8 mouse cellular contexts compared by ENCODE assay signal in genomic region chr9:31610212-31610611, GRCm38 (mm10).
DNase-seq lines count a peak whose midpoint lies in the region; ATAC-seq lines count a peak whose summit lies in the region.

No protein-coding gene starts in this region.

- no peaks in the 10 kb centered on the region for H3K36me3 ChIP-seq in heart, embryonic 11.5 days (ENCODE audit: control insufficient read depth, insufficient read depth, low read length)
- H3K36me3 ChIP-seq in embryonic facial prominence, embryonic 10.5 days (replicated peaks): no peaks in the 10 kb centered on the region
- no peaks in the 10 kb centered on the region for H3K36me3 ChIP-seq in lung, embryonic 15.5 days
- no peaks in the 10 kb centered on the region for H3K36me3 ChIP-seq in midbrain, embryonic 16.5 days (ENCODE audit: control insufficient read depth, insufficient read depth, low read length)

- no peaks in the 10 kb centered on the region for H3K4me1 ChIP-seq in heart, embryonic 11.5 days (ENCODE audit: control insufficient read depth, insufficient read depth, low read length)
- H3K4me1 ChIP-seq in embryonic facial prominence, embryonic 10.5 days: peaks cover 11% of the 10 kb centered on the region
- H3K4me1 ChIP-seq in lung, embryonic 15.5 days: peaks cover 12% of the 10 kb centered on the region
- no peaks in the 10 kb centered on the region for H3K4me1 ChIP-seq in midbrain, embryonic 16.5 days (ENCODE audit: control insufficient read depth, insufficient read depth, low read length)

- H3K27ac ChIP-seq in heart, embryonic 11.5 days (ENCODE audit: low read depth, low read length): no peak overlapping the region
- no peak overlapping the region for H3K27ac ChIP-seq in embryonic facial prominence, embryonic 10.5 days (replicated peaks)
- H3K27ac ChIP-seq in lung, embryonic 15.5 days: no peak overlapping the region
- no peak overlapping the region for H3K27ac ChIP-seq in midbrain, embryonic 16.5 days (ENCODE audit: low read length)

- no peak overlapping the region for H3K9ac ChIP-seq in heart, embryonic 11.5 days (ENCODE audit: low read depth, low read length)
- no peak overlapping the region for H3K9ac ChIP-seq in lung, embryonic 15.5 days
- no peak overlapping the region for H3K9ac ChIP-seq in midbrain, embryonic 16.5 days (ENCODE audit: low read depth, low read length)

- peak; percentile 6 to 22 for DNase-seq in heart, postnatal 14 days
- DNase-seq in urinary bladder, postnatal 14 days (ENCODE audit: low spot score): peak; percentile 29
- DNase-seq in urinary bladder, postnatal 10 days (ENCODE audit: low spot score): no peak
- DNase-seq in embryonic facial prominence, embryonic 10.5 days (ENCODE audit: low spot score): peak; percentile 42

- H3K9me3 ChIP-seq in heart, embryonic 11.5 days (replicated peaks; ENCODE audit: control insufficient read depth, low read length): no peaks in the 10 kb centered on the region
- no peaks in the 10 kb centered on the region for H3K9me3 ChIP-seq in embryonic facial prominence, embryonic 10.5 days
- H3K9me3 ChIP-seq in lung, embryonic 15.5 days: no peaks in the 10 kb centered on the region
- H3K9me3 ChIP-seq in midbrain, embryonic 16.5 days (replicated peaks; ENCODE audit: control insufficient read depth, low read length, poor library complexity, severe bottlenecking): no peaks in the 10 kb centered on the region

- ATAC-seq in heart, embryonic 11.5 days (replicated peaks; ENCODE audit: insufficient number of reproducible peaks, low FRiP score, low TSS enrichment): no peak
- ATAC-seq in lung, embryonic 15.5 days (ENCODE audit: borderline replicate concordance, extremely low read depth, low FRiP score, low TSS enrichment): peak; percentile 55; the same call in 1 of the 2 replicates
- ATAC-seq in erythroblast, adult 5-6 weeks (replicated peaks; ENCODE audit: low FRiP score, poor library complexity, severe bottlenecking): no peak
- no peak for ATAC-seq in midbrain, embryonic 16.5 days

- H3K4me2 ChIP-seq in heart, embryonic 11.5 days: no peak overlapping the region
- H3K4me2 ChIP-seq in lung, embryonic 15.5 days: no peak overlapping the region
- no peak overlapping the region for H3K4me2 ChIP-seq in midbrain, embryonic 16.5 days (ENCODE audit: low read length)

- intact Hi-C loops in heart, postnatal 14 days (cut with DNase I): no loop called here

- H3K4me3 ChIP-seq in heart, embryonic 11.5 days (ENCODE audit: low read depth, low read length): no peak overlapping the region
- H3K4me3 ChIP-seq in embryonic facial prominence, embryonic 10.5 days: no peak overlapping the region
- H3K4me3 ChIP-seq in lung, embryonic 15.5 days: no peak overlapping the region
- no peak overlapping the region for H3K4me3 ChIP-seq in midbrain, embryonic 16.5 days (ENCODE audit: low read depth, low read length)

- no peaks in the 10 kb centered on the region for H3K27me3 ChIP-seq in heart, embryonic 11.5 days (ENCODE audit: control insufficient read depth, insufficient read depth, low read length)
- H3K27me3 ChIP-seq in embryonic facial prominence, embryonic 10.5 days (replicated peaks; ENCODE audit: low read depth, poor library complexity, severe bottlenecking): no peaks in the 10 kb centered on the region
- no peaks in the 10 kb centered on the region for H3K27me3 ChIP-seq in lung, embryonic 15.5 days
- H3K27me3 ChIP-seq in midbrain, embryonic 16.5 days (ENCODE audit: control insufficient read depth, insufficient read depth, low read depth, low read length): no peaks in the 10 kb centered on the region

- WGBS in heart, embryonic 11.5 days (ENCODE audit: insufficient replicate concordance): 55% methylated on average over 1 of the region's 1 CpGs
- WGBS in embryonic facial prominence, embryonic 10.5 days: 68% methylated on average over 1 of the region's 1 CpGs
- 53% methylated on average over 1 of the region's 1 CpGs for WGBS in lung, embryonic 15.5 days
- WGBS in midbrain, embryonic 16.5 days: 60% methylated on average over 1 of the region's 1 CpGs
